Mouse (Mus musculus): ENCODE measurements at regions not wholly inside any gene's neighbourhood (a gene's known extent, or its start where the extent isn't known, plus 50 kb on each side); places are given as distances from the start of the nearest gene placed in this dataset.

GRCm38 (mm10) chr2:51532709-51533414, 94.4 kb upstream of the Tas2r134 start:
- H3K27ac ChIP-seq (ENCODE audit: insufficient read depth, low read length): no peak overlapping the region
- DNase-seq: no peak
- H3K4me3 ChIP-seq (replicated peaks; ENCODE audit: insufficient read depth, low read depth, low read length): no peak overlapping the region
- H3K4me1 ChIP-seq (ENCODE audit: control insufficient read depth, insufficient read depth, low read length): no peaks in the 10 kb centered on the region
- no peaks in the 10 kb centered on the region; the same call in 1 of the 2 replicates for H3K27me3 ChIP-seq (ENCODE audit: control insufficient read depth, insufficient read depth, low read length)
- TF ChIP-seq POLR2A (IDR thresholded peaks at IDR 0.05; ENCODE audit: borderline replicate concordance, insufficient read depth, low read length): no peak
- TF ChIP-seq CTCF (IDR thresholded peaks at IDR 0.05; ENCODE audit: borderline replicate concordance, insufficient read depth, low read depth, low read length): no peak
- 87% methylated on average over 11 of the region's 11 CpGs for WGBS

- H3K4me3 ChIP-seq (replicated peaks; ENCODE audit: insufficient read depth, low read depth, low read length): no peak overlapping the region
- no peak overlapping the region for H3K27ac ChIP-seq (ENCODE audit: insufficient read depth, low read length)
- no peaks in the 10 kb centered on the region for H3K4me1 ChIP-seq (ENCODE audit: control insufficient read depth, insufficient read depth, low read length)
- no peak for TF ChIP-seq POLR2A (IDR thresholded peaks at IDR 0.05; ENCODE audit: borderline replicate concordance, insufficient read depth, low read length)
- TF ChIP-seq CTCF (IDR thresholded peaks at IDR 0.05; ENCODE audit: borderline replicate concordance, insufficient read depth, low read depth, low read length): no peak
- no peak for DNase-seq
- WGBS: 42% methylated on average over 10 of the region's 10 CpGs
- H3K27me3 ChIP-seq (ENCODE audit: control insufficient read depth, insufficient read depth, low read length): no peaks in the 10 kb centered on the region; the same call in 1 of the 2 replicates
Measured at GRCm38 (mm10) chr2:51531106-51531839, 96.0 kb upstream of the Tas2r134 start.

- Histone ChIP-seq H3K27me3 (ENCODE audit: control insufficient read depth, insufficient read depth, low read length) (no peaks in the 10 kb centered on the region), H3K27ac (ENCODE audit: insufficient read depth, low read length) (no peak overlapping the region), H3K4me3 (replicated peaks; ENCODE audit: insufficient read depth, low read depth, low read length) (no peak overlapping the region), H3K4me1 (ENCODE audit: control insufficient read depth, insufficient read depth, low read length) (no peaks in the 10 kb centered on the region)
- TF ChIP-seq CTCF (IDR thresholded peaks at IDR 0.05; ENCODE audit: borderline replicate concordance, insufficient read depth, low read depth, low read length) (no peak), POLR2A (IDR thresholded peaks at IDR 0.05; ENCODE audit: borderline replicate concordance, insufficient read depth, low read length) (no peak)
- DNase-seq: no peak
- 75% methylated on average over 3 of the region's 3 CpGs for WGBS
Measured at GRCm38 (mm10) chr2:51522766-51523165, 104.5 kb upstream of the Tas2r134 start.

- no peak for DNase-seq
- 95% methylated on average over 8 of the region's 8 CpGs for WGBS
- Histone ChIP-seq H3K27me3 (ENCODE audit: control insufficient read depth, insufficient read depth, low read length) (no peaks in the 10 kb centered on the region), H3K4me3 (replicated peaks; ENCODE audit: insufficient read depth, low read depth, low read length) (no peak overlapping the region), H3K27ac (ENCODE audit: insufficient read depth, low read length) (no peak overlapping the region), H3K4me1 (ENCODE audit: control insufficient read depth, insufficient read depth, low read length) (no peaks in the 10 kb centered on the region)
- TF ChIP-seq POLR2A (IDR thresholded peaks at IDR 0.05; ENCODE audit: borderline replicate concordance, insufficient read depth, low read length): no peak
- no peak for TF ChIP-seq CTCF (IDR thresholded peaks at IDR 0.05; ENCODE audit: borderline replicate concordance, insufficient read depth, low read depth, low read length)
Measured at GRCm38 (mm10) chr2:51509220-51510011, 117.9 kb upstream of the Tas2r134 start.

GRCm38 (mm10) chr2:51497896-51498295, 129.4 kb upstream of the Tas2r134 start:
- Histone ChIP-seq H3K4me3 (replicated peaks; ENCODE audit: insufficient read depth, low read depth, low read length) (no peak overlapping the region), H3K4me1 (ENCODE audit: control insufficient read depth, insufficient read depth, low read length) (no peaks in the 10 kb centered on the region), H3K27ac (ENCODE audit: insufficient read depth, low read length) (no peak overlapping the region), H3K27me3 (ENCODE audit: control insufficient read depth, insufficient read depth, low read length) (no peaks in the 10 kb centered on the region)
- 89% methylated on average over 2 of the region's 2 CpGs for WGBS
- TF ChIP-seq POLR2A (IDR thresholded peaks at IDR 0.05; ENCODE audit: borderline replicate concordance, insufficient read depth, low read length) (no peak), CTCF (IDR thresholded peaks at IDR 0.05; ENCODE audit: borderline replicate concordance, insufficient read depth, low read depth, low read length) (no peak)
- DNase-seq: no peak

- Histone ChIP-seq H3K4me3 (replicated peaks; ENCODE audit: insufficient read depth, low read depth, low read length) (no peak overlapping the region), H3K27ac (ENCODE audit: insufficient read depth, low read length) (no peak overlapping the region), H3K27me3 (ENCODE audit: control insufficient read depth, insufficient read depth, low read length) (no peaks in the 10 kb centered on the region), H3K4me1 (ENCODE audit: control insufficient read depth, insufficient read depth, low read length) (no peaks in the 10 kb centered on the region)
- no peak for DNase-seq
- 79% methylated on average over 2 of the region's 2 CpGs for WGBS
- TF ChIP-seq CTCF (IDR thresholded peaks at IDR 0.05; ENCODE audit: borderline replicate concordance, insufficient read depth, low read depth, low read length) (no peak), POLR2A (IDR thresholded peaks at IDR 0.05; ENCODE audit: borderline replicate concordance, insufficient read depth, low read length) (no peak)
Measured at GRCm38 (mm10) chr2:51473753-51474152, 153.6 kb upstream of the Tas2r134 start.

- no peak for DNase-seq
- TF ChIP-seq CTCF (IDR thresholded peaks at IDR 0.05; ENCODE audit: borderline replicate concordance, insufficient read depth, low read depth, low read length): no peak
- no peak for TF ChIP-seq POLR2A (IDR thresholded peaks at IDR 0.05; ENCODE audit: borderline replicate concordance, insufficient read depth, low read length)
- H3K27ac ChIP-seq (ENCODE audit: insufficient read depth, low read length): no peak overlapping the region
- no peaks in the 10 kb centered on the region for H3K4me1 ChIP-seq (ENCODE audit: control insufficient read depth, insufficient read depth, low read length)
- H3K27me3 ChIP-seq (ENCODE audit: control insufficient read depth, insufficient read depth, low read length): no peaks in the 10 kb centered on the region
- no peak overlapping the region for H3K4me3 ChIP-seq (replicated peaks; ENCODE audit: insufficient read depth, low read depth, low read length)
- WGBS: 81% methylated on average over 7 of the region's 7 CpGs
Measured at GRCm38 (mm10) chr2:51467027-51467694, 160.2 kb upstream of the Tas2r134 start.
